Mouse (Mus musculus): ENCODE data around the gene Golga3. TPM values are rescaled to one million over a fixed set of nuclear protein-coding genes. Genes with fewer than 3 reads are reported as not detected.

Gene Golga3
- polyA plus RNA-seq, 1 experiment: 8.6 TPM

DNA sequence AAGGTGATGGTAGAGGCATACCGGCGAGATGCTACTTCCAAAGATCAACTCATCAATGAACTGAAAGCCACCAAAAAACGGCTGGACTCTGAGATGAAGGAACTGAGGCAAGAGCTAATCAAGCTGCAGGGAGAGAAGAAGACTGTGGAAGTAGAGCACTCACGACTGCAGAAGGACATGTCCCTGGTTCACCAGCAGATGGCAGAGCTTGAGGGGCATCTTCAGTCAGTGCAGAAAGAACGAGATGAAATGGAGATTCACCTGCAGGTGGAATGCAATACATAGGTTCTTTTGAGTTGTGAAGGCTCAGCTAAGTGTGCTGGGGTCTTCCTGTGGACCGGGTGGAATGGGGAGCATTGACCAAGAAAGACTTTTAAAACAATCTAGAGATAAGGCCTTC is 28.3 kb downstream of the Golga3 start:
- Histone ChIP-seq H3K27me3 (replicated peaks; ENCODE audit: control insufficient read depth, insufficient read depth, low read length) (no peaks in the 10 kb centered on the region), H3K4me3 (ENCODE audit: insufficient read depth, low read depth, low read length) (no peak overlapping the region), H3K4me1 (ENCODE audit: control insufficient read depth, insufficient read depth, low read length) (no peaks in the 10 kb centered on the region), H3K36me3 (ENCODE audit: control insufficient read depth, insufficient read depth, low read length) (peaks cover 10% of the 10 kb centered on the region), H3K27ac (ENCODE audit: insufficient read depth, low read depth, low read length) (no peak overlapping the region)
- no peak for DNase-seq
- TF ChIP-seq POLR2A (IDR thresholded peaks at IDR 0.05; ENCODE audit: low read depth, low read length): no peak
- TF ChIP-seq CTCF (conservative IDR thresholded peaks at IDR 0.05; ENCODE audit: insufficient read depth, insufficient read length, low read depth, low read length): peak; percentile 52
- 77% methylated on average over 6 of the region's 6 CpGs for WGBS

DNA sequence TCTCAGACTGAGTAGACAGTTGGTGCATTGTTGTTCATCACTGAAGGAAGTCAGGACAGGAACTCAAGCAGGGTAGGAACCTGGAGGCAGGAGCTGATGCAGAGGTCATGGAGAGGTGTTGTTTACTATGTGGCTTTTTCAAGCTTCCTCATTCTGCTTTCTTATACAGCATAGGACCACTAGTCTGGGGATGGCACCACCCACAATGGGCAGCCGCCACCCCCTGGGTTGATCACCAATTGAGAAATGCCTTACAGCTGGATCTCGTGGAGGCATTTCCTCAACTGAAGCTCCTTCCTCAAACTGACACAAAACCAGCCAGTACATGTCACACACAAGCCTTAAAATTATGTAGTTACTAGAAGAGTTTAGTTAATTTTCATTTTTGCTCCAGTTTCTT is 34.8 kb downstream of the Golga3 start:
- no peak for DNase-seq
- Histone ChIP-seq H3K4me1 (ENCODE audit: control insufficient read depth, insufficient read depth, low read length) (no peaks in the 10 kb centered on the region), H3K4me3 (ENCODE audit: insufficient read depth, low read depth, low read length) (no peak overlapping the region), H3K27me3 (replicated peaks; ENCODE audit: control insufficient read depth, insufficient read depth, low read length) (no peaks in the 10 kb centered on the region), H3K27ac (ENCODE audit: insufficient read depth, low read depth, low read length) (no peak overlapping the region), H3K36me3 (ENCODE audit: control insufficient read depth, insufficient read depth, low read length) (peaks cover 19% of the 10 kb centered on the region)
- TF ChIP-seq CTCF (conservative IDR thresholded peaks at IDR 0.05; ENCODE audit: insufficient read depth, insufficient read length, low read depth, low read length) (no peak), POLR2A (IDR thresholded peaks at IDR 0.05; ENCODE audit: low read depth, low read length) (no peak)
- 88% methylated on average over 2 of the region's 2 CpGs for WGBS

DNA sequence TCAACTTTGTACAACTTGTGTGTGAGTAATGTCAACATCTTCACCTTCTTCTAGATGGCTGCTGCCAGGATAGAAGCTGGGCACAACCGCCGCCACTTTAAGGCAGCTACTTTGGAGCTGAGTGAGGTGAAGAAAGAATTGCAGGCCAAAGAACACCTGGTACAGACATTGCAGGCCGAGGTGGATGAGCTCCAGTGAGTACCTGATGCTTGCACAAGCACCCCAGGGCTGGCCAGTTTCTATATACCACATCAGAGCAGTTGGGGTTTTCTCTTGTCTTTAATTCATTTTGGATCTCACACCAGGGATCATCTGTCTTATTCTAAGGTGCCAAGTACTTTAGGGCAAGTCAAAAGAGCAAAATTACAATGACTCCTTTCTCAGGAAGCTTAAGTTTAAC is 40.3 kb downstream of the Golga3 start:
- WGBS: 82% methylated on average over 3 of the region's 3 CpGs
- H3K27me3 ChIP-seq (replicated peaks; ENCODE audit: control insufficient read depth, insufficient read depth, low read length): no peaks in the 10 kb centered on the region
- no peaks in the 10 kb centered on the region for H3K4me1 ChIP-seq (ENCODE audit: control insufficient read depth, insufficient read depth, low read length)
- DNase-seq: no peak
- H3K36me3 ChIP-seq (ENCODE audit: control insufficient read depth, insufficient read depth, low read length): peaks cover 13% of the 10 kb centered on the region
- no peak overlapping the region for H3K27ac ChIP-seq (ENCODE audit: insufficient read depth, low read depth, low read length)
- no peak overlapping the region for H3K4me3 ChIP-seq (ENCODE audit: insufficient read depth, low read depth, low read length)
- no peak for TF ChIP-seq POLR2A (IDR thresholded peaks at IDR 0.05; ENCODE audit: low read depth, low read length)
- no peak for TF ChIP-seq CTCF (conservative IDR thresholded peaks at IDR 0.05; ENCODE audit: insufficient read depth, insufficient read length, low read depth, low read length)

DNA sequence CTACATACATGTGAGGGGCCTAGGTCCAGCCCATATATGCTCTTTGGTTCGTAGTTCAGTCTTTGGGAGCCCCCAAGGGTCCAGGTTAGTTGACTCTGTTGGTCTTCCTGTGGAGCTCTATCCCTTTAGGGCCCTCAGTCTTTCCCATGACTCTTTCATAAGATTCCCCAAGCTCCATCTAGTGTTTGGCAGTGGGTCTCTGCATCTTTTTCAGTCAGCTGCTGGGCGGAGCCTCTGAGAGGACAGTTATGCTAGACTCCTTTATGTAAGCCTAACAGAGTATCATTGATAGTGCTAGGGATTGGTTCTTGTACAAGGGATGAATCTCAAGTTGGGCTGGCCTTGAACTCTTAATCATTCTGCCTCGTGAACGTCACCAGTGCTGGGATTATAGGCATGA is 43.8 kb downstream of the Golga3 start:
- TF ChIP-seq CTCF (conservative IDR thresholded peaks at IDR 0.05; ENCODE audit: insufficient read depth, insufficient read length, low read depth, low read length) (no peak), POLR2A (IDR thresholded peaks at IDR 0.05; ENCODE audit: low read depth, low read length) (no peak)
- Histone ChIP-seq H3K4me3 (ENCODE audit: insufficient read depth, low read depth, low read length) (no peak overlapping the region), H3K36me3 (ENCODE audit: control insufficient read depth, insufficient read depth, low read length) (peaks cover 17% of the 10 kb centered on the region), H3K4me1 (ENCODE audit: control insufficient read depth, insufficient read depth, low read length) (no peaks in the 10 kb centered on the region), H3K27ac (ENCODE audit: insufficient read depth, low read depth, low read length) (no peak overlapping the region), H3K27me3 (replicated peaks; ENCODE audit: control insufficient read depth, insufficient read depth, low read length) (no peaks in the 10 kb centered on the region)
- WGBS: 95% methylated on average over 4 of the region's 4 CpGs
- no peak for DNase-seq

DNA sequence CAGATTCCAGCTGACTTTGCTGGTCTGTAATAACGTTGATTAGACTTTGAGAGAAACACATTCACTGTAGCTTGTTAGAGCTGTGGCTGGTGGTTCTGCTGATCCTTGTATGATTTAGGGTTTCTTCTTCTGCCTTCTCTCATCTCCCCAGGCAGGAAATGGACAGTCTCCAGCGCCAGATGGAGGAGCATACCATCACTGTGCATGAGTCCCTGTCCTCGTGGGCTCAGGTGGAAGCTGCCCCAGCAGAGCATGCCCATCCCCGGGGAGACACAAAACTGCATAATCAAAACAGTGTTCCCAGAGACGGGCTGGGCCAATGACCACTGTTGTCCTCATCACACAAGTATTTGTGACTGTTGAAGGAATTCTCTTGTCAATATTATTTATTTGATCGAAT is 46.3 kb downstream of the Golga3 start:
- peaks cover 14% of the 10 kb centered on the region for H3K36me3 ChIP-seq (ENCODE audit: control insufficient read depth, insufficient read depth, low read length)
- H3K27ac ChIP-seq (ENCODE audit: insufficient read depth, low read depth, low read length): no peak overlapping the region
- WGBS: 82% methylated on average over 6 of the region's 6 CpGs
- no peaks in the 10 kb centered on the region for H3K4me1 ChIP-seq (ENCODE audit: control insufficient read depth, insufficient read depth, low read length)
- H3K27me3 ChIP-seq (replicated peaks; ENCODE audit: control insufficient read depth, insufficient read depth, low read length): no peaks in the 10 kb centered on the region
- DNase-seq: no peak
- TF ChIP-seq CTCF (conservative IDR thresholded peaks at IDR 0.05; ENCODE audit: insufficient read depth, insufficient read length, low read depth, low read length) (no peak), POLR2A (IDR thresholded peaks at IDR 0.05; ENCODE audit: low read depth, low read length) (no peak)
- H3K4me3 ChIP-seq (ENCODE audit: insufficient read depth, low read depth, low read length): no peak overlapping the region

DNA sequence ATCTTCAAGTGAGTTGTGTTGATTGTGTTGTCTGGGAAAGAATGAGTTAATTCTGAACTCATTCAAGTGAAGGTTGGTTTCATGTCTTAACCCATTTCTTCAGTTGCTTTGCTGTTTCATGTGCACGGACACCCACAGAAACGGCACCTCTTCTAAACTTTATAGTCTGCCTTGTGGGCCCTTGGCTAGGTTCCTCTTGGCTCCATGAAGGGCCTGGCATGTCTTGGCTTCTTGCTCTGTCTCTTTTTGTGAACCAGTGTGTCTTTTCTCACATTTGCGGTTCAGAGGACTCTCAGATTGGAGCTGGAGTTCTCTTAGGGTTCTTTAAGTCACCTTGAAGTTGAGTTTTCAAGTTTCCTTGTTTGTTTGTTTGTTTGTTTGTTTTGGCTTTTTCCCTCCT is 48.6 kb downstream of the Golga3 start:
- WGBS: 85% methylated on average over 3 of the region's 3 CpGs
- Histone ChIP-seq H3K4me3 (ENCODE audit: insufficient read depth, low read depth, low read length) (no peak overlapping the region), H3K4me1 (ENCODE audit: control insufficient read depth, insufficient read depth, low read length) (no peaks in the 10 kb centered on the region), H3K27me3 (replicated peaks; ENCODE audit: control insufficient read depth, insufficient read depth, low read length) (no peaks in the 10 kb centered on the region), H3K36me3 (ENCODE audit: control insufficient read depth, insufficient read depth, low read length) (peaks cover 10% of the 10 kb centered on the region), H3K27ac (ENCODE audit: insufficient read depth, low read depth, low read length) (no peak overlapping the region)
- no peak for DNase-seq
- no peak for TF ChIP-seq CTCF (conservative IDR thresholded peaks at IDR 0.05; ENCODE audit: insufficient read depth, insufficient read length, low read depth, low read length)
- no peak for TF ChIP-seq POLR2A (IDR thresholded peaks at IDR 0.05; ENCODE audit: low read depth, low read length)

DNA sequence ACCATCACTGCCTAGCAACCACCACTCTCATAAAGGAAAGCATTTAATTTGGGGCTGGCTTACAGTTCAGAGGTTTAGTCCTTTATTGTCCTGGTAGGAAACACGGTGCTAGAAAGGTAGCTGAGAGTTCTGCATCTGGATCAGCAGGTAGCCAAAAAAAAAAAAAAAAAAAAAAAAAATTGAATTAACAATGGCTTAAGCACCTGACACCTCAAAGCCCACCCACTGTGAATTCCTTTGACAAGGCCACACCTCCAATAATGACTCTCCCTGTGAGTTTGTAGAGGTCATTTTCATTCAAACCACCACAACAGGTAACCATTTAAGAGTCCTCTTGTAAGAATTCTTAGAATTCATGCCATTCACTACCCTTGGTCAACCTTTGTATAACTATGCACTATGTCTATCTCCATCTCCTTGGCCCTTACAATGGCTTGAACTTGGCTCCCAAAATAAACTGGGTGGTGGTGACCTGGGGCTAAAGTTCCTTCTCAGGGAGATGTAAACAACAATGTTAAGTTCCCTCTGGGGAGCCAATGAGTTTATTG is 50.9 kb downstream of the Golga3 start:
- H3K27me3 ChIP-seq (replicated peaks; ENCODE audit: control insufficient read depth, insufficient read depth, low read length): no peaks in the 10 kb centered on the region
- no peak overlapping the region for H3K27ac ChIP-seq (ENCODE audit: insufficient read depth, low read depth, low read length)
- 43% methylated on average over 1 of the region's 1 CpGs for WGBS
- no peak overlapping the region for H3K4me3 ChIP-seq (ENCODE audit: insufficient read depth, low read depth, low read length)
- no peak for DNase-seq
- H3K36me3 ChIP-seq (ENCODE audit: control insufficient read depth, insufficient read depth, low read length): peaks cover 6% of the 10 kb centered on the region
- H3K4me1 ChIP-seq (ENCODE audit: control insufficient read depth, insufficient read depth, low read length): no peaks in the 10 kb centered on the region
- no peak for TF ChIP-seq CTCF (conservative IDR thresholded peaks at IDR 0.05; ENCODE audit: insufficient read depth, insufficient read length, low read depth, low read length)
- no peak for TF ChIP-seq POLR2A (IDR thresholded peaks at IDR 0.05; ENCODE audit: low read depth, low read length)

Data from kidney, adult 2 months (tissue).